Mouse (Mus musculus): ENCODE results near the gene Sparcl1.
A peak's percentile ranks its signal among the peaks of the same experiment; 100 is the strongest.

DNA sequence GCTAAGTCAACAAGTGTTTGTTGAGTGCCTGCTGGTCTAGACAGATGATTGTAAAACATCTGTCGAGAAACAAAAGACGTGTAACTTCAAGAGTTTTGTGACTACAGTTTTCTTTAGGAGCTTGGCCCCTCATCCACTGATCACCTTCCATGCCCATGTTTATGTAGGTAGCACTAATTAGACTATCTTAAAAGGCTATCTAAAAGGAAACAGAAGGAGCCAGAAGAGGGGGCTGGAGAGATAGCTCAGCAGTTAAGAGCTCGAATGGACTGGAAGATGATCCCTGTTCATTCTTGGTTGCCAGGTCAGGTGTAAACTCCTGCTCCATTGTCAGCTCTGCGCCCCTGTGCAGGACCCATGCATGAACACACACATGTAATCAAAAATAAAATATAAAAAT, 65.4 kb downstream of the Sparcl1 start:
- TF ChIP-seq GATA1 (IDR thresholded peaks at IDR 0.05; ENCODE audit: low read length): peak; percentile 84
- no peak for TF ChIP-seq TAL1 (IDR thresholded peaks at IDR 0.05; ENCODE audit: low read length)

All from erythroblast, embryonic 14.5 days (primary cell).